Mouse (Mus musculus): ENCODE data around the gene Sun5. TPM values are rescaled to one million over a fixed set of nuclear protein-coding genes. Genes with fewer than 3 reads are reported as not detected.

The Sun5 gene
- not detected in 2 replicates for polyA plus RNA-seq (2012; rRNA removed)

GRCm38 (mm10) chr2:153870984-153871383 lies at the start of gene Sun5:
TSS of gene Sun5 (minus strand) at chr2:153871084.

GRCm38 (mm10) chr2:153917930-153918329 lies 47.0 kb upstream of the Sun5 start, which contains the start of gene Bpifb3:
TSS of gene Bpifb3 (plus strand) at chr2:153918230.

DNA sequence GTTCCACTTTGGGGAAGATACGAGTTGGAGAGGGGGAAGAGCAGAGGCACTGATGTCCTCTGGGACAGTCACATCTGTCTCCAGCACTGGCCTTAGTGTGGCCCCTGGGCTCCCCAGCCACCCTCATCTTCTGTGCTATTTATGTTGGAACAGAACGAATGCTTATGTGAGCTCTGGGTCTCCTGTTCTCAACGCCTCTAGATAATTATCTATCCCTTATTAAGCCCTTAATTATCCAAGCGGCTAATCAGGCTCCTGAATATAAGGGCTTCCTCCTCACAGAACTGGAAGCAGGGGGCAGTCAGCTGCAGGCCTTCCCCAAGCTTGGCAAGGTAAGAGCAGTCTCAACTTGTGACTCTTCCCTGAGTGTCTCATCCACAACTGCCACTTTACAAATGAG lies 29.2 kb upstream of the Sun5 start, which contains the start of gene Bpifb6:
Gene Bpifb6, plus strand, starts transcription at position 301 of the 400 bp plus-strand sequence.

DNA sequence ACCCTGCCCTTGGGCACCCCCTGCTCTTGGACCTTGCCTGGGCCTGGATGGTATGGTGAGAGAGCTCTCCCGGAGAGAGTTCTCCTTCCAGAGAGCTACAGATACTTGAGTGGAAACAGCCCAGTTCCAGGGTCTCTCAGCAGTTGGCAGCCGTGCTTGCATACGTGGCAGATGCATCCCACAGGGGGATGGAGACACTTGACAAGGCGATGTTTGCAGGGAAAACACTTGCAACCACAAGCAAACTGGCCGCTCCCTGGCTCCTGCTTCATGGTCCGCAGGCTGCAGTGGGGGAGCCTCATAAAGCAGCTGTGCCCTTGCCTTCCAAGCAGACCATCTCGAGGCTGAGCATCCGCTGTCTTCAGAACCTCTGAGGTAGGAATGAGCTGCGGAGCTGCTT lies 3.9 kb upstream of the Sun5 start, which contains the start of gene Bpifb2:
Gene Bpifb2, plus strand, starts transcription at position 301 of the 400 bp plus-strand sequence.

Other genes starting within 250 kb of the Sun5 start
- 8.1 and 10.6 TPM in 2 replicates for gene Commd7, start 238.3 kb downstream of the Sun5 start, polyA plus RNA-seq (2012; rRNA removed)
- gene Dnmt3b, start 221.6 kb downstream of the Sun5 start, polyA plus RNA-seq (2012; rRNA removed), result 2.6 and 2.8 TPM in 2 replicates
- 0.40 and 0.46 TPM in 2 replicates for gene Dnmt3c, start 174.4 kb downstream of the Sun5 start, polyA plus RNA-seq (2012; rRNA removed)
- gene Mapre1, start 129.8 kb downstream of the Sun5 start, polyA plus RNA-seq (2012; rRNA removed), result 15.1 and 18.3 TPM in 2 replicates
- gene Efcab8, start 91.2 kb downstream of the Sun5 start, polyA plus RNA-seq (2012; rRNA removed), result 0.05 and 0.08 TPM in 2 replicates
- not detected in 2 replicates for gene Bpifb2, start 4.0 kb upstream of the Sun5 start, polyA plus RNA-seq (2012; rRNA removed)
- gene Bpifb6, start 29.3 kb upstream of the Sun5 start, polyA plus RNA-seq (2012; rRNA removed), result not detected in 2 replicates
- not detected in 2 replicates for gene Bpifb3, start 47.1 kb upstream of the Sun5 start, polyA plus RNA-seq (2012; rRNA removed)
- gene Bpifb4, start 67.1 kb upstream of the Sun5 start, polyA plus RNA-seq (2012; rRNA removed), result 0.05 and 0.13 TPM in 2 replicates
- gene Bpifa6, start 103.9 kb upstream of the Sun5 start, polyA plus RNA-seq (2012; rRNA removed), result not detected in 2 replicates
- gene Bpifa2, start 137.2 kb upstream of the Sun5 start, polyA plus RNA-seq (2012; rRNA removed), result not detected in 2 replicates

Data from liver, embryonic 14 days (tissue).